Mouse (Mus musculus): ENCODE data around the gene Dtx3. TPM values are rescaled to one million over a fixed set of nuclear protein-coding genes. Genes with fewer than 3 reads are reported as not detected.

Dtx3 gene
- total and polyA plus RNA-seq, 3 experiments = 53.6 to 203 (median 75.7) TPM

Other genes with a start within 250 kb of the Dtx3 start
- 100 to 1,000 TPM in 1 of 2 experiments, 10 to 100 TPM in 1; 75.0 to 119 TPM for gene Ctdsp2, start 217.0 kb downstream of the Dtx3 start, total RNA-seq (2021)
- 98.8 and 100 TPM in 2 replicates for gene Ctdsp2, start 217.0 kb downstream of the Dtx3 start, polyA plus RNA-seq (2012; rRNA removed)
- 1 to 10 TPM; 4.0 to 5.3 TPM for gene Avil, start 195.0 kb downstream of the Dtx3 start, total RNA-seq (2021)
- 0.19 and 0.21 TPM in 2 replicates for gene Avil, start 195.0 kb downstream of the Dtx3 start, polyA plus RNA-seq (2012; rRNA removed)
- gene Tsfm, start 164.9 kb downstream of the Dtx3 start, total RNA-seq (2021) = 10 to 100 TPM; 42.2 to 67.9 TPM
- gene Tsfm, start 164.9 kb downstream of the Dtx3 start, polyA plus RNA-seq (2012; rRNA removed) = 55.0 and 68.9 TPM in 2 replicates
- 10 to 100 TPM; 17.7 to 23.0 TPM for gene Mettl1, start 154.3 kb downstream of the Dtx3 start, total RNA-seq (2021)
- 18.2 and 23.7 TPM in 2 replicates for gene Mettl1, start 154.3 kb downstream of the Dtx3 start, polyA plus RNA-seq (2012; rRNA removed)
- under 1 TPM; 0.14 to 0.69 TPM for gene Eef1akmt3, start 154.2 kb downstream of the Dtx3 start, total RNA-seq (2021)
- gene Eef1akmt3, start 154.2 kb downstream of the Dtx3 start, polyA plus RNA-seq (2012; rRNA removed) = 0.18 and 0.23 TPM in 2 replicates
- gene Cyp27b1, start 147.5 kb downstream of the Dtx3 start, total RNA-seq (2021) = under 1 TPM; 0.28 to 0.61 TPM
- 0.28 and 0.35 TPM in 2 replicates for gene Cyp27b1, start 147.5 kb downstream of the Dtx3 start, polyA plus RNA-seq (2012; rRNA removed)
- 10 to 100 TPM in 1 of 2 experiments, 1 to 10 TPM in 1; 5.4 to 12.2 TPM for gene March9, start 135.5 kb downstream of the Dtx3 start, total RNA-seq (2021)
- gene March9, start 135.5 kb downstream of the Dtx3 start, polyA plus RNA-seq (2012; rRNA removed) = 20.1 and 20.6 TPM in 2 replicates
- gene Cdk4, start 132.2 kb downstream of the Dtx3 start, total RNA-seq (2021) = 100 to 1,000 TPM; 166 to 233 TPM
- 100 and 106 TPM in 2 replicates for gene Cdk4, start 132.2 kb downstream of the Dtx3 start, polyA plus RNA-seq (2012; rRNA removed)
- gene Tspan31, start 125.5 kb downstream of the Dtx3 start, total RNA-seq (2021) = 100 to 1,000 TPM; 115 to 129 TPM
- gene Tspan31, start 125.5 kb downstream of the Dtx3 start, polyA plus RNA-seq (2012; rRNA removed) = 53.3 and 62.3 TPM in 2 replicates
- 1 to 10 TPM; 2.2 to 3.8 TPM for gene Agap2, start 120.4 kb downstream of the Dtx3 start, total RNA-seq (2021)
- 8.7 and 9.8 TPM in 2 replicates for gene Agap2, start 120.4 kb downstream of the Dtx3 start, polyA plus RNA-seq (2012; rRNA removed)
- 100 to 1,000 TPM; 127 to 147 TPM for gene Os9, start 74.6 kb downstream of the Dtx3 start, total RNA-seq (2021)
- 82.2 and 108 TPM in 2 replicates for gene Os9, start 74.6 kb downstream of the Dtx3 start, polyA plus RNA-seq (2012; rRNA removed)
- 10 to 100 TPM in 1 of 2 experiments, 1 to 10 TPM in 1; 8.3 to 11.6 TPM for gene B4galnt1, start 30.5 kb downstream of the Dtx3 start, total RNA-seq (2021)
- gene B4galnt1, start 30.5 kb downstream of the Dtx3 start, polyA plus RNA-seq (2012; rRNA removed) = 17.8 and 19.1 TPM in 2 replicates
- under 1 TPM; 0.35 to 0.58 TPM for gene Slc26a10, start 15.1 kb downstream of the Dtx3 start, total RNA-seq (2021)
- 1.1 and 2.4 TPM in 2 replicates for gene Slc26a10, start 15.1 kb downstream of the Dtx3 start, polyA plus RNA-seq (2012; rRNA removed)
- 10 to 100 TPM; 16.0 to 25.8 TPM for gene Arhgef25, start 5.6 kb downstream of the Dtx3 start, total RNA-seq (2021)
- gene Arhgef25, start 5.6 kb downstream of the Dtx3 start, polyA plus RNA-seq (2012; rRNA removed) = 41.3 and 44.9 TPM in 2 replicates
- 10 to 100 TPM; 41.6 to 47.8 TPM for gene Pip4k2c, start 15.9 kb upstream of the Dtx3 start, total RNA-seq (2021)
- gene Pip4k2c, start 15.9 kb upstream of the Dtx3 start, polyA plus RNA-seq (2012; rRNA removed) = 21.7 and 22.5 TPM in 2 replicates
- gene Kif5a, start 67.6 kb upstream of the Dtx3 start, total RNA-seq (2021) = 1 to 10 TPM; 6.2 to 7.8 TPM
- 28.9 and 30.1 TPM in 2 replicates for gene Kif5a, start 67.6 kb upstream of the Dtx3 start, polyA plus RNA-seq (2012; rRNA removed)
- gene Dctn2, start 70.6 kb upstream of the Dtx3 start, total RNA-seq (2021) = 100 to 1,000 TPM; 149 to 168 TPM
- gene Dctn2, start 70.6 kb upstream of the Dtx3 start, polyA plus RNA-seq (2012; rRNA removed) = 205 and 234 TPM in 2 replicates
- gene Mbd6, start 93.3 kb upstream of the Dtx3 start, total RNA-seq (2021) = 10 to 100 TPM; 39.7 to 45.0 TPM
- gene Mbd6, start 93.3 kb upstream of the Dtx3 start, polyA plus RNA-seq (2012; rRNA removed) = 99.9 and 105 TPM in 2 replicates
- gene Mars, start 116.1 kb upstream of the Dtx3 start, total RNA-seq (2021) = 100 to 1,000 TPM; 106 to 128 TPM
- 90.6 and 111 TPM in 2 replicates for gene Mars, start 116.1 kb upstream of the Dtx3 start, polyA plus RNA-seq (2012; rRNA removed)
- gene Arhgap9, start 126.2 kb upstream of the Dtx3 start, total RNA-seq (2021) = 1 to 10 TPM; 1.9 to 2.7 TPM
- 2.7 and 3.7 TPM in 2 replicates for gene Arhgap9, start 126.2 kb upstream of the Dtx3 start, polyA plus RNA-seq (2012; rRNA removed)
- gene Gli1, start 146.2 kb upstream of the Dtx3 start, total RNA-seq (2021) = 1 to 10 TPM; 2.6 to 5.0 TPM
- 9.1 and 10.2 TPM in 2 replicates for gene Gli1, start 146.2 kb upstream of the Dtx3 start, polyA plus RNA-seq (2012; rRNA removed)
- not detected for gene Inhbe, start 158.7 kb upstream of the Dtx3 start, total RNA-seq (2021)
- 0.01 and 0.02 TPM in 2 replicates for gene Inhbe, start 158.7 kb upstream of the Dtx3 start, polyA plus RNA-seq (2012; rRNA removed)
- under 1 TPM in 1 of 2 experiments, not detected in 1; 0.20 TPM for gene Inhbc, start 174.7 kb upstream of the Dtx3 start, total RNA-seq (2021)
- gene Inhbc, start 174.7 kb upstream of the Dtx3 start, polyA plus RNA-seq (2012; rRNA removed) = 0.08 TPM in 1 of 2 replicates, not detected in the other
- gene R3hdm2, start 184.6 kb upstream of the Dtx3 start, total RNA-seq (2021) = 100 to 1,000 TPM; 116 to 127 TPM
- gene R3hdm2, start 184.6 kb upstream of the Dtx3 start, polyA plus RNA-seq (2012; rRNA removed) = 182 and 274 TPM in 2 replicates